Comparison of ENCODE assay signal across 13 mouse cellular contexts in the genomic region with DNA sequence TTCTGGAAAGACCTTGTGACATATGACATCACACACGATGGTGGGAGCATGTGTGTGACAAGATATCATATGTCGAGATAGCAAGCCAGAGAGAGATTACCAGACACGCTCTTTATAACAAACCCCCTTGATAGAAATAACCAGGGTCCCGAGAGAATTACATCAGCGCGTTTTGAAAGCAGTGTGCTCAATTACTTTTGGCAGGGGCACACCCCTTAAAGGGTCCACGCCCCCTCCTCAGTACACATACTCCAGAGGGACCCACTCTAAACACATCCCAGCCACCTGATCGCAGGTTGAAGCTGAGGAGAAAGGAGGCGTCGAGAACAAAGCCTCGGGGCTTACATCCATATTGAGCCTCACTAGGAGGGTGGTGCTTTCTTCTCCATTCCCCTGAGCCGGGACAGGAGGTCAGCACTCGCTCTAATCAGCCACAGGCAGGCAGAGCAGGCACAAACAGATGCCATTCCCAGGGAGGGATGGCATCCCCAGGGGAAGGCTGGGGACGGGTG. TPM values are rescaled to one million over a fixed set of nuclear protein-coding genes. Genes with fewer than 3 reads are reported as not detected.
A peak's percentile ranks its signal among the peaks of the same experiment; 100 is the strongest.
DNase-seq lines count a peak whose midpoint lies in the region; ATAC-seq lines count a peak whose summit lies in the region.
"Had no signal": no experiment of that assay in that cellular context is flagged by ENCODE, and none has a peak within 500 bp of the region (broad histone marks: within the 10 kb centered on the region; RNA-seq: fewer than 3 reads in every experiment).

No protein-coding gene starts in this region.

- H3K27me3 ChIP-seq in neural tube, embryonic 11.5 days (ENCODE audit: control insufficient read depth, insufficient read depth, low read length), result no peaks in the 10 kb centered on the region
- no peaks in the 10 kb centered on the region for H3K27me3 ChIP-seq in forebrain, embryonic 15.5 days
- H3K27me3 ChIP-seq in midbrain, embryonic 13.5 days, result peaks cover 5% of the 10 kb centered on the region; the same call in 1 of the 2 replicates

- DNase-seq in neural tube, embryonic 11.5 days (ENCODE audit: low spot score), result peak; percentile 38
- no peak for DNase-seq in neural tube, embryonic 10.5 days (ENCODE audit: extremely low spot score, low spot score)
- DNase-seq in thymus, postnatal 36 days, result no peak
- DNase-seq in urinary bladder, postnatal 36 days (ENCODE audit: low spot score in 2 of 2), result no peak
- no peak for DNase-seq in testis, postnatal 10 days (ENCODE audit: low spot score)
- DNase-seq: gastrocnemius, adult 2 months; heart, postnatal 14 days; kidney, postnatal 25 days; lung, embryonic 14.5 days had no signal

- H3K4me3 ChIP-seq in neural tube, embryonic 11.5 days (ENCODE audit: low read depth, low read length), result no peak overlapping the region
- no peak overlapping the region for H3K4me3 ChIP-seq in forebrain, embryonic 15.5 days
- no peak overlapping the region for H3K4me3 ChIP-seq in midbrain, embryonic 13.5 days (replicated peaks)
- H3K4me3 ChIP-seq: gastrocnemius, adult 2 months; left cerebral cortex, adult 2 months; stomach, embryonic 15.5 days had no signal

- H3K9me3 ChIP-seq in neural tube, embryonic 11.5 days (ENCODE audit: control insufficient read depth, low read length), result no peaks in the 10 kb centered on the region
- no peaks in the 10 kb centered on the region for H3K9me3 ChIP-seq in forebrain, embryonic 15.5 days
- no peaks in the 10 kb centered on the region for H3K9me3 ChIP-seq in midbrain, embryonic 13.5 days
- H3K9me3 ChIP-seq: stomach, embryonic 15.5 days had no signal

- no peaks in the 10 kb centered on the region for H3K36me3 ChIP-seq in neural tube, embryonic 11.5 days (ENCODE audit: control insufficient read depth, insufficient read depth, low read length)
- no peaks in the 10 kb centered on the region for H3K36me3 ChIP-seq in forebrain, embryonic 15.5 days
- H3K36me3 ChIP-seq in midbrain, embryonic 13.5 days, result no peaks in the 10 kb centered on the region
- H3K36me3 ChIP-seq: stomach, embryonic 15.5 days had no signal

- H3K27ac ChIP-seq in neural tube, embryonic 11.5 days (ENCODE audit: low read depth, low read length), result no peak overlapping the region
- H3K27ac ChIP-seq in forebrain, embryonic 15.5 days (replicated peaks), result no peak overlapping the region
- peak overlapping the region; percentile 42; the same call in 1 of the 2 replicates for H3K27ac ChIP-seq in midbrain, embryonic 13.5 days
- H3K27ac ChIP-seq: gastrocnemius, adult 2 months; left cerebral cortex, adult 2 months; stomach, embryonic 15.5 days had no signal

- H3K4me1 ChIP-seq in neural tube, embryonic 11.5 days (ENCODE audit: control insufficient read depth, insufficient read depth, low read length), result no peaks in the 10 kb centered on the region
- H3K4me1 ChIP-seq in forebrain, embryonic 15.5 days, result peaks cover 33% of the 10 kb centered on the region
- H3K4me1 ChIP-seq in midbrain, embryonic 13.5 days (replicated peaks), result peaks cover 35% of the 10 kb centered on the region

- no peak overlapping the region for H3K9ac ChIP-seq in neural tube, embryonic 11.5 days (ENCODE audit: low read length)
- peak overlapping the region; percentile 23; the same call in 1 of the 2 replicates for H3K9ac ChIP-seq in forebrain, embryonic 15.5 days (replicated peaks)
- no peak overlapping the region for H3K9ac ChIP-seq in midbrain, embryonic 13.5 days (replicated peaks)
- H3K9ac ChIP-seq: lung, embryonic 14.5 days; stomach, embryonic 15.5 days had no signal

- 35% methylated on average over 14 of the region's 14 CpGs for WGBS in neural tube, embryonic 11.5 days
- WGBS in forebrain, embryonic 15.5 days, result 19% methylated on average over 14 of the region's 14 CpGs
- 21% methylated on average over 14 of the region's 14 CpGs for WGBS in midbrain, embryonic 13.5 days

- H3K4me2 ChIP-seq in neural tube, embryonic 11.5 days (ENCODE audit: low read depth), result no peak overlapping the region
- H3K4me2 ChIP-seq in forebrain, embryonic 15.5 days (replicated peaks), result peak overlapping the region; percentile 20; the same call in 1 of the 2 replicates
- peak overlapping the region; percentile 18; the same call in 1 of the 2 replicates for H3K4me2 ChIP-seq in midbrain, embryonic 13.5 days (replicated peaks)
- H3K4me2 ChIP-seq: lung, embryonic 14.5 days; stomach, embryonic 15.5 days had no signal

- ATAC-seq in neural tube, embryonic 11.5 days (ENCODE audit: insufficient read depth, low FRiP score, low TSS enrichment), result no peak
- ATAC-seq in forebrain, embryonic 15.5 days (replicated peaks), result no peak
- no peak for ATAC-seq in midbrain, embryonic 13.5 days

RNA-seq across cellular contexts. Expression of a gene that starts 2.8 kb away (rescaled TPM):
- polyA plus RNA-seq in neural tube, embryonic 11.5 days (2014; fragmentation: Nextera tagmentation; extraction: Ambion mirVana), result not detected in 2 replicates
- polyA plus RNA-seq in forebrain, embryonic 15.5 days (2015; fragmentation: Nextera tagmentation; extraction: Ambion mirVana), result 0.15 TPM in 1 of 2 replicates, not detected in the other
- polyA plus RNA-seq in midbrain, embryonic 13.5 days (2015; fragmentation: Nextera tagmentation; extraction: Ambion mirVana), result 0.22 and 0.34 TPM in 2 replicates
- polyA plus RNA-seq: lung, embryonic 14.5 days had no signal

RNA-seq across cellular contexts. Expression of a gene that starts 7.8 kb away (rescaled TPM):
- 28.8 and 29.1 TPM in 2 replicates for polyA plus RNA-seq in neural tube, embryonic 11.5 days (2014; fragmentation: Nextera tagmentation; extraction: Ambion mirVana)
- 22.4 and 27.3 TPM in 2 replicates for polyA plus RNA-seq in forebrain, embryonic 15.5 days (2015; fragmentation: Nextera tagmentation; extraction: Ambion mirVana)
- 12.3 and 12.7 TPM in 2 replicates for polyA plus RNA-seq in midbrain, embryonic 13.5 days (2015; fragmentation: Nextera tagmentation; extraction: Ambion mirVana)

RNA-seq across cellular contexts. Expression of a gene that starts 37.7 kb away (rescaled TPM):
- polyA plus RNA-seq in neural tube, embryonic 11.5 days (2014; fragmentation: Nextera tagmentation; extraction: Ambion mirVana), result 4.9 and 5.3 TPM in 2 replicates
- polyA plus RNA-seq in forebrain, embryonic 15.5 days (2015; fragmentation: Nextera tagmentation; extraction: Ambion mirVana), result 1.3 and 1.4 TPM in 2 replicates
- 0.76 and 0.77 TPM in 2 replicates for polyA plus RNA-seq in midbrain, embryonic 13.5 days (2015; fragmentation: Nextera tagmentation; extraction: Ambion mirVana)

RNA-seq across cellular contexts. Expression of a gene that starts 58.4 kb away (rescaled TPM):
- polyA plus RNA-seq in neural tube, embryonic 11.5 days (2014; fragmentation: Nextera tagmentation; extraction: Ambion mirVana), result 9.9 and 10.9 TPM in 2 replicates
- 2.2 and 2.4 TPM in 2 replicates for polyA plus RNA-seq in forebrain, embryonic 15.5 days (2015; fragmentation: Nextera tagmentation; extraction: Ambion mirVana)
- 3.1 and 3.2 TPM in 2 replicates for polyA plus RNA-seq in midbrain, embryonic 13.5 days (2015; fragmentation: Nextera tagmentation; extraction: Ambion mirVana)
